Mouse (Mus musculus): ENCODE data around the gene Ubald1.
A peak's percentile ranks its signal among the peaks of the same experiment; 100 is the strongest.

- TF ChIP-seq CTCF (IDR thresholded peaks at IDR 0.05; ENCODE audit: low read depth): no peak
- TF ChIP-seq EP300 (IDR thresholded peaks at IDR 0.05; ENCODE audit: low read depth): peak; percentile 26; the same call in 1 of the 2 replicates
Measured at GRCm38 (mm10) chr16:4912907-4913782, 33.0 kb upstream of the Ubald1 start.

Data from heart, postnatal 0 days (tissue).